Mouse (Mus musculus) adrenal gland, postnatal 4 days (tissue): ENCODE data around the gene Amph. TPM values are rescaled to one million over a fixed set of nuclear protein-coding genes. Genes with fewer than 3 reads are reported as not detected.
"Not testable (repeated sequence)": the region's sequence is repeated elsewhere in the genome, so short reads cannot be mapped to it uniquely, and the experiment has no call there.

Source experiments
- DNase-seq, 2 experiments: peaks; one replicate each; pipeline ENCODE4 v3.0.0; 2021 to 2022; ENCODE audit warnings: low spot score in 2 of 2, mixed read lengths in 2 of 2
- total RNA-seq, 2 experiments: library from RNA; stranded (reverse); gene quantifications; 2 replicates each; pipeline ENCODE4 v1.2.3; 2021

Gene Amph
- total RNA-seq, 2 experiments from 2014 or later, result 6.4 to 8.6 TPM

DNA sequence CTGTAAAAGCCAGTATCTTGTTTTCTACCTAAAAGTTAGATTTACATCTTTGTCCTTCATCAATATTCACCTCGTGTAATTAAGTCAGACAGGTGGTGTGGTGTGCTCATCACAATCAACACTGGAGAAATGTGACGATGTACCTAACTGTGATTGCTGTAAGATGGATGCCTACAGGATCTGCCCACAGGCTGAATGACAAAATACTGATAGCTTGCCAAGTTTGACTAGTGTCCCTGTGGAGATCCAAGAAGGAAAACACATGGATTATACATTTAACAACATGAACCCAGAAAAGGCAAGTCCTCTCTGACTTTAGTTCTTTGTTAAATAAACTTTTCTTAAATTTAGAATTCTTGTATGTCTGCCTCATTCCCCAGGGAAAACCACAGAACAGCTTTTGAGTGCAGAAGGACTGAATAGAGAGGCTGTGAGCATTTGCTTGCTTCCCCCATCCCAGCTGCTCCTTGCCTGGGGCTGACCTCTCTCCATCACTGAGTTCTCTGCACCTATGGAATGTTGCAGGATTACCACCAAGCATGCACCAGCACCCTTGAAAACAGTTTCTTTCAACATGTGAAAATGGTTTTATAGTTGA is 77.2 kb downstream of the Amph start:
- DNase-seq, result no peak

DNA sequence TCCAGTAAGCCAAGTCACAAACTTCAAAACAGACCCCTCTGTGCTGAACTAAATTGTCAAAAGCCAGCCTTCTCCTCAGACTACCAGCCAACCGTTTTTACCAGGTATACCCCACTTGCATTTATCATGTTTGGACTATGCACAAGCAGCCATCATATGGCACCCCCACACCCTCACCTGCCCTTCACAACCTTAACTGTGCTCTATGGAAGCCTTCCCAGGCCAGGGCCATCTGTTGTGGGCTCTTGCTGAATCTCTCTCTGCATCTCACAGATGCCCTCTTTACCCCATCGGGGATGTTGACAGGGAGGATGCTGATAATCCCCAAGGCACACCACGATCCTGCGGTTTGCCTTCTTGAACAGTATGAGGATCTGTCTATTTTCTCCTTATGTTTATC is 77.9 kb downstream of the Amph start:
- DNase-seq, result no peak

DNA sequence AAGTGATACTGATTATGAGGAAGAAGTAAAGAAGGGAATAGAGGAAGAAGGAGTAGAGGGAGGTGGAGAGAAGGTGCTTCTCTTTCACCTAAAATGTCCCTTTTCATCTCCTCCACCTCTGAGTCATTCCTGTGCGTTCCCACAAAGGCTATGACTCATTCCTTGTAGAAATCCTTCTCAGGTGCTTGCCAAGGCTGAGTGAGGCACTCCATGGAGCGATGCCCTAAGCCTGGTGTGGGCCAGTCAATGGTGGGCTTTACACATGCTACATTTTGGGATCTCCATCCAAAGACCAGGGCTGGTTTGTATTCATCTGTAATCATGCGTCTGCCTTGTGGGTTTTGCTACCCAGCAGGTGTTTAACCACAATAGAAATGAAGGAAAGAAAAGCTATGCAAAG is 78.9 kb downstream of the Amph start:
- DNase-seq, result no peak

DNA sequence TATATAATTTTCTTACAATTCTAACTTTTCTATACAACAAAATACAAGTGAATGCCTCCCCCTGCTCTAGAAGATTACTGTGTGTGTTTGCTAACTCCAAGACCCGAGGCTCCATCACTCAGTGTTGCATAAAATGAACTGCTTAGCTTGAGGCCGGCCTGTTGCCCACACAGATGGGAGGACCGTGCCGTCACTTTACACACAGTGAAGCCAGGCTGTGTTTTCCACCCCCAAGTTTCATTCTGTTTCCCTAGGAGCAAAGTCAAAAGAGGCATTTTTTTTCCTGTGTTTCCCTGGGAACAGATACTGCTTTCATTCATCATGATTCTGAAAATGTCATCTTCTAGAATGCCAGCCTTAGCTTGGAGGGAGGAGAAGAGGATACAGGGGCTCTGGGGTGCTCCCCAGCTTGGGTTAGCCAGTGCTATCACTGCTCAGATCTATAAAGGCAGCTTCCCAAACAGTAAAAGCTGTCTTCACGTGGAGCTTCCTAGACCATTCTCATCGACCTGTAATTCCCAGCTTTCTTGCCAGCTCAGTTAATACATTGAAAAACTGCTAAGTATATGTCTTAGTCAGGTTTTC is 79.9 kb downstream of the Amph start:
- no peak for DNase-seq

DNA sequence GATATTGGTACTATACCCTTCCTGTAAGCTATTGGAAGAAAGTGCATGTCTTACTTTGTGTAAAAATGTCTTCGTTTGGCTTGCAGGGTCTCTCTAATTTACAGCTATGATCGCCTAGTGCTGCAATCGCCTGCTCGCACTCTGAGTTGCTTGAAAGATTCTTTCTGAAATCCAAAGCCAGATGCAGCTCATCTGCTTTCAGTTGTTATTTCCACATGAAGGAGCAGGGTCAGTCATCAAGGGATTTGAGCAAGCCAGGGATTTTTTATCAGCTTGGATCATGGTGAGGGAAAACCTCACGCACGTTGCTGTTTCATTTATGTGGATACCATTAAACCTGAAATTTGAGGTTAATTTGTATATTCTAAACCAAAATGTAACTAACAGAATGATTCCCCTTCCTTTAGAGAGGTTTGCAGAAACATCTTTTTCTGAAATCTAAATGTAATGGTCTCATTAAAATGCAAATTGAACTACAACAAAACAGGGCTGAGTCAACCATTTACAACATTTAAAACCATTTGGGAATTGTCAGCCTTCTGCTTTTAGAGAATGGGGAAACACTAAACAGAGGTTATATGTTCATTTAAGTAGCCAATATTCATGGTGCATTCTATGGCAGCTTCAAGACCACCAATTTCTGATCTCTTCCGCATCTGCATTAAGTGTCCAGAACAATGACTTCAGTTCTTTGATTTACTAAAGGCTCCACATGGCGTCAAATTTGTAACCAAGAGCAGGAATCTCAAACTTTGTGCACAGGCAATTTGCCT is 84.1 kb downstream of the Amph start:
- no peak for DNase-seq

DNA sequence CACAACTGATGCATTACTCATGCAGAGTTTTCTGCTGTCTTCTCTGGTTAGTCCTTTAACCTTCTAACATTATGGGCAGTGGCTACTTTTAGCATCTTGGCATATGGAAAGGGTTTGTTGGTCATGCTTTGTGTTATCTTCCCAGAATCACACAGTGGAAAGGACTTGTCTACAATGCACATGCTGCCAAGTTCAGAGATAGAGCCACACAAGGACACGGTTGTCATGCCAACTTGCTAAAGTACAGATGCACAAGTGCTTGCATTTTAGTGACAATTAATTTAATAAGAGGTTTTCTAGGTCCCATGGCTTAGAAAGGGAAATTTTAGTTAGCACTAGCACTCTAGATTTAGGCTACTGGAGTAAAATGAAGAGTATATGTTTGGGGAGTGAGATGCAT is 104.1 kb downstream of the Amph start:
- DNase-seq, result no peak

DNA sequence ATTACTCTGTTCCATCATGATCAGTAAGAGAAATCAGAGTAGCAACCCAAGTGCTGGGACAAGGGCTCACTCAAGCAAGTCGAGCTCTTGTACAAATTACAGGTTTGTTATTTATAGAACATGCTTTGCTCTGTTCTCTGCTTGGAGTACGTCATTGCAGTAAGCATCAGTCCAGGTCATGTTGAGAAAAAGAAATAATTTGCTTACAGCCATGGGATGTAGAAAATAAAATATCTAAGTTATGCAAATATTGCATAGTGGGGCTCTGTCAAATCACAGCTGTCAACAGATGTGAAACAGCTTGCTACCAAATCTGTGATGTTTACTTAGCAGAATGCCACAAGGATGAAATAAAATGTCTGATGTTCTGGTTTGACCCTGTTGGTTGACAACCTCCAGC is 106.5 kb downstream of the Amph start:
- DNase-seq, result no peak

DNA sequence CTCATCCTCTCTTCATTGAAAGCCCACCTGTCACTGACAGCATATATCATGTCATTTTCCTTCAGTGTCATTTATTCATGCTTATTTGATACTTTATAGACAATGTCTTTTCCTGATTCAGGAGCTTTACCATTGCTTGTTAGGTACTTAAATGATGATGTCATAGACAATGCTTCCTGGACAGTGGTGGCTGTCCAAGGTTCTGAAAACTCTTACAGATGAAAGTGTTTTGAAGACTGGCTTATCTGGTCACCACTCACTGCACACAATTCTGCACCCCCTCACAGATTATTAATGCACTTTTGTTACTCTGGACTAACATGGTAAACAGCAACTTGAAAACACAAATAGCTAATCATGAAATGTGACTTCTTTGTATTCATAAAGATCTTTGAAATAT is 124.3 kb downstream of the Amph start:
- DNase-seq, result no peak

DNA sequence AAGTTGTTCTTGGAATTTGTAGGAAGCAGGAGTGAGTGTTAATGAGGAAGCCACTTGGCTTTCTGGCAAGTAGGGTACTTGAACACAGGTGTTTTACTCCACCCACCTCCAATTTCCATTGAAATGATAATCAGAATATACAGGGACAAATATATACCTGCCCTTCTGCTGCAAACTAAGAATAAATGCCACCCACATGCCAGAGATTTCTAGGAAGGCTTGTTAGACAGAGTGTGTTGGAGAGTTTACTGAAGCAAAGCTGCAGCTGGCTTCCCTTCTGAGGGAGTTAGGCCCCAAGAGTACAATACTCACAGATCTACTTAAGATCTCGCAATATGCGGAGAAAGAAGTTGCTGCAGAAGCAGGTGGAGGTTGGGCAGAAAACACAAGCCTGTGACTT is 129.4 kb downstream of the Amph start:
- no peak for DNase-seq

DNA sequence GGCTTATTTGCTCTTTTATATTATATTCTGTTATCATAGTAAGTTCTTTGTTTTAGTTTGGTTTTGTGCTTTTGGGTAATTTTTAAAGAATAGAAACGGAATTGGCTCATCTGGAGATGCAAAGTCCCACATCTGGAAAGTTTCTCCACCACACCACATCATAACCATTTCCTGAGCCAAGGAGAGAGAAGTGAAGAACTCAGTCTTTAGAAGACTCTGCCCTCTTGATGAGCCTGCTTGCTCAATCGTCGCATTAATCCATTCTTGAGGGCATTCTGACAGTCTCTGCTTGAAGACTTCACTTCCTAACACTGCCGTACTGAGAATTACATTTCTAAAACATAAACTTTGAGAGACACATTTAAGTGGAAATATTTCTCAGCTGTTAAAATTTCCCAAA is 133.9 kb downstream of the Amph start:
- no peak for DNase-seq

DNA sequence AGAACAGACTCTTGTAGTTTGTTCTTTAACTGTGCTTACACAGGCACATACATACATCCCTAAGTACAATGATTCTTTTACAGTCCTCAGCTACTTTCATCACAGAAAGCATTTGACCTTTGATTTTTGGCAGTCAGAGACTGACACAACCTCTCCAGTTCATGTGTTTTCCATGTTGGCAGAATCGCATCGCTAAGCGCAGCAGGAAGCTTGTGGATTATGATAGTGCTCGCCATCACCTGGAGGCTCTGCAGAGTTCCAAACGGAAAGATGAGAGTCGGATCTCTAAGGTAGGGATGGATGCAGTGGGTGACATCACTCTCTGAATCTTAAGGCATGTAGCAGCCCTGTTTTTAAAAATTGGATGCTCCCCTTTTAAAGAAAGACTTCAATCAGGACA is 146.6 kb downstream of the Amph start:
- no peak for DNase-seq

DNA sequence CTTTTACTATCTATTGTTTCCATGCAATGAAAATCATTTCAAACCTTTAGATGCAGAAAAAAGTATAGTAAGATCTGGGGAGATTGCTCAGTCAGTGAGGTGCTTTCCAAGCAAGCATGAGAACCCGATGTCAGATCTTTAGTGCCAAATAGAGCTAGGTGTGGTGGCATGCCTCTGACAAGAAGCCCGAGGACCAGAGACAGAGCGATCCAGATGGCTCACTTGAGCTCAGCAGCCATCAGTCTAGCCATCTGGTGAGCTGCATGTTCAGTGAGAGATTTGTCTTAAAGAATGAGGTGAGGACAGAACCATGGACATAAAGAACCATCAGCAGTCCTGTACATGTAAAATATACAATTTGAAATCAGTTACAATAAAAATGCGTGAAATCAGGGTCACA is 149.1 kb downstream of the Amph start:
- no peak for DNase-seq

DNA sequence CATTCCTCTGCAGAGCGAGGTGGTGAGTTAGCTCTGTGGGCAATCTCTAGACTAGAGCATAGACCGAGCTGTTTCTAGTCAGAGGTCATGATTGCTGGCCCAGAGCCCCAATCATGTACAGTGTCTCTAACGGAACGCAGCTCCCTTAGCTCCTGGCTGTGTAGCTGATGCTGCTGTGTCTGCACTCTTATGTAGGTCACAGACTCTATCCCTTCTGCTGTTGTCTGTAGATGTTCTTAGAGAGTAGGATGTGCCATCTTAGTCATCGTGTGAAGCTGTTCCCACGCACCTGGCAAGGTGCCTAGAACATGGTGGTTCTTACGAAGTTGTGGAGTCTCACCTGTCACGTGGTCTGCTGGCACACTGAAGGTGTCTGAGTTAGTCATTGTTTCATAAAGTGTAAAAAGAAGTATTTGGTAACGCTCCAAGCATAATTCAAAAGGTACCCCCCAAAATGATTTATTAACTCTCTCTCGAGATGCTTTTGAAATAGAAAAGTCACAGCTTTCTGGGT is 153.9 kb downstream of the Amph start:
- DNase-seq, result no peak

DNA sequence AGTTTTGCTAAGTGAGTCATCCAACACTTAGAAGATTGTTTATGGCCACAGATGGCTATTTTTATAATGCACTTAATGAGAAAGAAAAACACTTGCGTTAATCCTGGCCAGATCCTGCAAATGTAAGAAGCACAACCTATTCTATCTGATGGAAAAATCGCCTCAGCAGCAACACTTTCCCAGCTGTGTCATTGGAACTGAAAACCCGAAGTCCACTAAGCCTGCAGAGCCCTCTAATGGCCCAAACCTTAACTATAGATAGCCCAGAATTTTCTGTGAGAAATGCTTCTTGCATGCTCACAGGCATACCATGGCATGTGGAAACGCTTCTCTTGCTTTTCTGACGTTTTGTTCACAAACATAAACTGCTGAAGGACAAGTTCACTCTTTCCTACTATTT is 158.4 kb downstream of the Amph start:
- no peak for DNase-seq

DNA sequence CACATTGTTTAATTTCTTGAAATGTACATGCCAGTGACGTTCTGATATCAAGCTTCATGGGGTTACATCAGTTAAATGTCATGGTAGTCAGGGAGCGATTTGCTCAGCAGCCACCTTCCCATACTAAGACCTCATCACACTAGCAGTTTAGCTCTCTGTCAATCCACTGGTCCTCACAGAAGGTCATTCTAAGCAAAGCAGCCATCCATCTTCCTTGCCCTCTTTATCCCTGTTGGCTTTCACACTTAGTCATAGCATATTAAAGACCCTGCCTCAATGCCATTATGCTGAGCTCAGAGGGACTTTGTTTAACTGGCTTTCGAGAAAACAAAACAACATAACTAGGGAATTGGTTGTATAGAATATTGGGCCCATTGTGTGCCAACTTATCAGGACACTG is 161.3 kb downstream of the Amph start:
- no peak for DNase-seq

DNA sequence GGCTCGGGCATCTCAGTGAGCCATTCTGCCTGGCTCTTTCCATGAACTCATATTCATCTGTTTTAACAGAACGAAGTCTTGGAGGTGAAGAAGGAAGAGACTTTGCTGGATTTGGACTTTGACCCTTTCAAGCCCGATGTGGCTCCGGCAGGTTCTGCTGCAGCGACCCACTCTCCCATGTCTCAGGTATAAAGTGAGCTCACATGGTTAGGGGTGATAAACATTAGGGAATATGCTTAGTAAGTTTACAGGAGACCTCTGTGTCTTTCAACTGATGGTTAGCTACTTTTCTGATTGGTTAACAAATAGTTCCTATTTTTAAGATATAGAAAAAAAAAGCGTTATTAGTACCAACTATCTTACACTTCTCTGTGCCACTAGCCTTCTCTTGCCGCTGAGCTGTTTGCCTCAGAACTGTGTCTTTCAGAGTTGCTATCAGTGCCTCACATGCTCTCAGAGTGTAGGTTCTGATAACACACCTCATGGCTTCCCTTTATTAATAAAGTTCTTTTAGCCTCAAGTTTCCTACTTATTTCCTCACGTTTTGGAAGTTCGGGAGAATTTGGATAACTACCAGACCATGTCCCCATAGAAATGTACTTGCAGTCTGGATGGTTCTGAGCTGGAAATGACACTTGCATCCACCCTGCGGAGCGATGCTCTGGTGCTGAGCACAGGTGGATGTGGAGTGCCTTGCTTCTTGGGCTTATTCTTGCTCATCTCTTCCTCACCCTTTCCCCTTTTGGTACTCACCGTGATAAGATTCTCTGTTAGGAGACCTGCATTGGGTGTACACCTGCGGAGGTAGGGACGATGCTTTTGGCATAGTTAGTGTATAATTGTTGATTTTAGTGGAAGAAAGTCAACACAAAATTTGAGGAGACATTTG is 165.3 kb downstream of the Amph start:
- DNase-seq, result no peak

DNA sequence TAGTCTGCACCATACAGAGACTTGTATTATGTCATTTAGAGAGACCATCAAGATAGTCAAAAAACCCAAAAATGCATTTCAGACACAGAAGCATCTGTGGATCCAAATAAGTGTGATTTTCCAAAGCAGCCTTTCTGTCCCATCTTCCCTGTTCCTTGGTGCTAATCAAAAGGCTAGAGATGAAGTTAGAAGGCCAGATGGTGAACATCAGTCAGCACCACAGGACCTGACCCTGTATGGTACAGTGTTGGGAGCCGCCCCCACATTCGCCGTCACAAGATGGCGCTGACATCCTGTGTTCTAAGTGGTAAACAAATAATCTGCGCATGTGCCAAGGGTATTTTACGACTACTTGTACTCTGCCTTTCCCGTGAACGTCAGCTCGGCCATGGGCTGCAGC is 166.8 kb downstream of the Amph start:
- not testable (repeated sequence) for DNase-seq

DNA sequence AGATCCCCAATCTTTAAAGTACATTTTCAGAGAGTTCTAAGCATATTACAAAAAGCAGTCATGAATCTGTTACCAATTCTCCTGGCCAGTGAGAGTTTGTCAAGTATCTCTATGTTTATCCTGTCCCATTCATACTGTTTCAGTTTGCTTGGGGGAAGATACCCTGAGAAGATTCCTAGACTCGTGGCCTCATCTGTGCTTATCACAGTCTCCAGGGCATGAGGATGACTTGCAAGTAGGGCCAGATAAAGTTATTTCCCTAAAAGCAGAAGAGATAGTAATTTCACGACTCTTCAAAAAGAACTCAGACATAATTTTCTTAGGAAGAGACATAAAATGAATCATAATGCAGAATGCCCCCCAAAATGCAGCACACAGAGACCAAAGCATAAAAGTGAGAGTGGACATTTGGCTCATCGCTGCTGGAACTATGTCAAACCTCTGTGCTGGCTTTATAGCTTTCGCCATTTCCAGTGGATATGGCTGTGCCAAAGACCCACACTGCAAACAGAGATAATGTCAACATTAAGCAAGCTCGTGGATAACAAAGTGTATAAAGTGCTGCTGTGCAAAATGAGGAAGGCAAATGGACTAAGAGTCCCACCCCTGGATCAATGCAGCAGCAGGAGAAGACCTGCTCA is 179.0 kb downstream of the Amph start:
- no peak for DNase-seq

DNA sequence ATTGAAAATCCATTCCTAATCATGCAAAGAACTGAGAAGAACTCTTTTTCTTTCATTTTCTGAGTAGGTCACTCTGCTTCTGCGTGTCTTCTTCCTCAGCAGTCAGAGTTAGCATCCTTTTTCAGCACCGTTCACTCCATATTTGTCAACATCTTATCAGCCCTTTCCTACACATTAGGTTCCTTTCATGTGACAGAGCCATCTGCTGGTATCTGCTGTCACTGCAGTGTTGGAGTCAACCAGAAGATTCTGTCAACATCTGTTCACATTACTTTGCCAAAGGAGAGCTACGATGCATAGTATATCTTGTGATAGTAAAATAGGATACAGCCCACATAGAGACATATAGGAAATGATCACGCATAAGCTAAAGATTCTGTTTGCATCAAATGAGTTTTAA is 185.8 kb downstream of the Amph start:
- no peak for DNase-seq

DNA sequence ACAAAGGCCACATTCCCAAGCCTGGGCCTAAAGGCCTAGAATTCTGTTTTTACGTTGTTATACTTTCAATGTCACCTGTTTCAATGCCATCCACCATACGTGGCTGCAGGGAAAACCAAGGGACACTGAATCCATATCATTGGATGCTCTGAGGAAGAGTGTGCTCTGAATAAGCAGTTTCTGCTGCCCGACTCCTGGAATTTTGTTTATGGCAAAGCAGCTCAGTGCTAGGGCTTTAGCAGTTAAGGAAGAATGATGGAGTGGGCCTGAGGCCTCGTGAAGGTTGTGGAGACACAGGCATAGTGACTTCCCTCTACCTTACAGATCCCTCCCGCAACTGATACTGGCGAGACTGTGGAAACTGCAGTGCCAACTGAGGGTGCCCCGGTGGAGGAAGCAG is 189.2 kb downstream of the Amph start:
- DNase-seq, result no peak

DNA sequence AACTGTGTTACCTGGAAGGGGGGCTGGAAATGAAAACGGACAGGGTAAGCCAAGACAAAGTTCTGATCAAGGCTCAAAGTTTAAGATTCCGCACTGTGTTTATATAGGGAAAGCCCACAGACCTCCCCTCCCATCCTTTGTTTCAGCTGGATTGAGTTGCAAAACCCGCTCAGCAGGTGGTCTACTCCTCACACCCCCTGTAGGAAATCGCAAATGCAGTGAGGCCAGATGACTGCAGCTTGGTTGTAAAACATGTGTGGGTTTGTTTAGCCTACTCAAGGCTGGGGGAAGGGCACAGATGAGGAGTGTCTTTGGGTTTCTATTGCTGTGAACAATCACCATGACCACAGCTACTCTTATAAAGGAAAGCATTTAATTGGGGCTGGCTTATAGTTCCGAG is 189.9 kb downstream of the Amph start:
- DNase-seq, result no peak
